Mouse (Mus musculus) layer of hippocampus, postnatal 36 days (tissue): ENCODE data around the gene Tnfaip8l1. TPM values are rescaled to one million over a fixed set of nuclear protein-coding genes. Genes with fewer than 3 reads are reported as not detected.

Source experiments
- DNase-seq, 2 experiments: peaks; one replicate each; pipeline ENCODE4 v3.0.0; 2022
- total RNA-seq, 2 experiments: library from RNA; stranded (reverse); gene quantifications; 2 replicates each; pipeline ENCODE4 v1.2.3; 2021

Gene Tnfaip8l1
- total RNA-seq, 2 experiments from 2014 or later = 5.3 to 7.3 TPM

DNA sequence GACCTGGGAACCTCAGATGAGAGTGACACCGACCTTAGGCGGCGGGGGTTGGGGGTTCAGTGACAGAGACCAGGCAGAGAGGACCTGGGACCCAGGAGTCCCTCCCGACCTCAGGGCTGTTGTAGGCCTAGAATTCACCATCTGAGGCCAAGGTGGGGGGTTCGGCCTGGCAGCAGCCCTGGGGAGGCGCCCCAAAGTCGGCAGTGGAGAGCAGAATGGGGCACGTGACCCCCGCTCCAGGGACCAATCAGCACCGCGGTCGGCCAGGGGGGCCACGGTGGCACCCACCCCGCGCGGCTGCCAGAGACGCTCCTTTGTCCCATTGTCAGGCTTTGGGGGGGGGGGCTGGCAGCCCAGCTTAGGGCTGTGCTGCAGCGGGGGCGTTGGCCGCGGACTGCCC lies 22.9 kb upstream of the Tnfaip8l1 start:
- no peak for DNase-seq

DNA sequence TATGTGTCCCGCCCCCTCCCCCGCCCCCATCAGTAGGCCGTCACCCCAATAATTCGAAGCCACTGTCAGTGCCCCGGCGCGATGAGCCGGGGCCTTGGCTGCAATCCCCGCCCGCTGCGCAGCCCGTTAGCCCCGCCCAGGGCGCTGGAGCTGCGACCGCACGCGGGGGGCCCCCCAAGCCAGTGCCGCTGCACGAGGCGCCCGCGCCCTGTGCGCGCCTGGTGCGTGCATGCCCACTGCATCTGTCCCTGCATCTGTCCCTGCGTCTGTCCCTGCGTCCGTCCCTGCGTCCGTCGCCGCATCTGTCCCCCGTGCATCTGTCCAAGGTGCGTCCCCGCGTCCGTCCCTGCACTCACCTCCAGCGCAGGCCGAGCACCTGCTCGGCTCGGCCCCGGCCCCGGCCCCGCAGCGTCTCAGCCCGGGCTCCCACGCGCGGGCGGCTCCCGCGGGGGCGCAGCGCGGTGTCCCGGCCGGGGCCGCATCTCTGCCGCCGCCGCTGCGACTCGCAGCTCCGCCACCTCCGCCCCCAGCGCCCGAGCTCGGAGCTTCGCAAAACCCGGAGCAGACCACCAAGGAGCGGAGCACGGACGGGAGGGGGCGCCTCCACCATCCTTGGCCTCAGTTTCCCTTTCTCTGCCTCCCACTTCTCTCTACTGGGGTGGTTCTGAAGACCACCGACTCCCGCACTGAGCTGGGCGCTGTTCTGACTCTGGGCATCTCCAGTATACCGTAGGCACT lies 22.2 kb upstream of the Tnfaip8l1 start, which contains the start of gene Sema6b:
TSS of gene Sema6b (minus strand) at position 486 of the 738 bp plus-strand sequence.
- peak; percentile 80 to 85 for DNase-seq

DNA sequence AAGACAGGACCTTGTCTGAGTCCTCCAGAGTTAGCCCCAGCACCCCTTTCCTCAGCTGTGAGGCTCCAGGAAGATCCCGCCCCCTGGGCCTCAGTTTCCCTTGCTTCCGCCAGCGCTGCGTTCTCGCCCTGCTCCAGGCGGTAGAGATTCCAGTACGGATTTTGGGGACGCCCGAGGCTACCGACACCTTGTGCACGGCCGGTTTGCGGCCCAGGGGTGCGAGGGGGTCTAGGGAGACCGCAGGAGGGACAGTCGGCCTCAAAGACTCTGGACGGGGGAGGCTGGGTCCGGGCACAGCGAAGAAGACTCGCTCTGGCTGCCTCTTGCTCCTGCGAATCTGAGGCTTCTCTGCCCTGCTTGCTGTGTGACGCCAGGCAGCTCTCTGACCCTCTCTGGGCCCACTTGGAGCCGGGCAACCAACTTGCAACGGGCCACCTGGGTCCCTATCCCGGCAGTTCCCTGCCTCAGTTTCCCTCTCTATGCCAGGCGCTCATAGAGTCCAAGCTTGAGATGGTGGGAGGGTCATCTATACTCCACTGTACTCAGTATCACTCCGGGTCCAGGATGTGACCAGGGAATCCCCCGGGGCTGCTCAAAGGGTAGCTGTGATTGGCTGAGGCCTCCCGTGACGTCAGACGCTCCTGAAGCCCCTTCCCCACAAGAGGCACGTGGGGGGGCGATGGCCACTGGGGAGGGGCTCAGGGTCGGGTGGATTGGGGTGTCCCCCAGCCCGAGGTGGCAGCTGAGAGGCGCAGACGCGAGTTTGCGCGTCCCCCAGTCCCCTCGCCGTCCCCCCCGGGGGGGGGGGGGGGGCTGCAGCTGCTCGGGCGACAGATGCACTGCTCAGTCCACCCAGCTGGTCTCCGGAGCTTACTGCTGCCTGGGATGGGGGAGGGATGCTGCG lies 20.3 kb upstream of the Tnfaip8l1 start:
- DNase-seq = peak; percentile 70 to 71

DNA sequence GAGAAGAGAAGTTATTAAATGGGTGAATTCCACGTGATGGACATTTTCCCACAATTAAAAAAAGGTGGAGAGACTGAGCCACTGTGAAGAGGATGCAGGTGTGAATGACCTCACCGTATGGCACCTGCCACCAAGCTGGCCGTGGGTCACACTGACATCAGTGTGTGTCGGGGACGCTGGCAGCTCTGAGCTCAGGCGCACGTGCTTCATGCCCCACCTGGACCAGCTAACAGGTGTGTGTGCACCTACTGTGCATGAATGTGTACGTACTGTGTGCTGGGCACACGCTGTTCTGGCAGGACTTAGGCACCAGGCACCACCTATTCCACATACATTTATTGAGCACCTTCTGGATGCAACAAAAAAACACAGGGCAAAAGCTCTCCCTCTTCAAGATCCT lies 17.7 kb upstream of the Tnfaip8l1 start:
- no peak for DNase-seq

DNA sequence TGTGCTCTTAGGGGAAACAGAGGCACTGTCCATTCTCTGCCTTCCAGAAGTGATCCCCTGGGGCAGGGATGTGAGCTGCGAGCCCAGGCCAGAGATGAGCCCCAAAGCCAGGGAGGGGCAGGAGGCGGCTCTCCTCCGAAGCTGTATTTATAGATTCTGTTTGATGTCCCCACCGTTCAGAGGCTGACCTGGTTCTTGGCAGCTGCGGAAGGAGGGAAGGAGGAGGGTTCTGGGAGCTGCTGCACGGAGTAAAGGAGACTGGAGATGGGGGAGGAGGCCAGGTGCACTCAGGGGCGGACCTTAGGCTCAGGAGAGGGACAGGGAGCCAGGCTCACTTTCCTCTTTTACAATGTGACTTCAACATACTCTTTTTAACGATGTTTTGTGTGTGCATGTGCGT lies 16.1 kb upstream of the Tnfaip8l1 start:
- DNase-seq = no peak

DNA sequence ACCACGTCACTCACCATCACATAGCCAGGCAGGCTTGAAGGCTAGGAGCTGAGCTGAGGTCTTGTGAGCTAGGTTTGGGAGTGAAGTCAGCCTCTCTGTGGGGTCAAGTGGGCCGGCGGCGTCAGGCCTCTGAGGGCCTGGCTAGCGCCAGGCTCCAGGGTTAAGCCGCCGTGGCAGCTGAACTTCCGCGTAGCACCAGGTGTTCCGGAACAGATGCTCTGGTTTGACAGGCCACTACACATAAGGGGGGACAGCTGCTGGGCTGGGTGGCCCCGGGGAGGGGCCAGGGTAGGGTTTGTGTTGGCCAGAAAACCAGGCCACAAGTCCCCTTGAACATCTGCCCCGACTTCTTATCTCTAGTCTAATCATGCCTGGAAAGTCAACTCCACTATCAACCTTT lies 14.9 kb upstream of the Tnfaip8l1 start:
- DNase-seq = no peak

DNA sequence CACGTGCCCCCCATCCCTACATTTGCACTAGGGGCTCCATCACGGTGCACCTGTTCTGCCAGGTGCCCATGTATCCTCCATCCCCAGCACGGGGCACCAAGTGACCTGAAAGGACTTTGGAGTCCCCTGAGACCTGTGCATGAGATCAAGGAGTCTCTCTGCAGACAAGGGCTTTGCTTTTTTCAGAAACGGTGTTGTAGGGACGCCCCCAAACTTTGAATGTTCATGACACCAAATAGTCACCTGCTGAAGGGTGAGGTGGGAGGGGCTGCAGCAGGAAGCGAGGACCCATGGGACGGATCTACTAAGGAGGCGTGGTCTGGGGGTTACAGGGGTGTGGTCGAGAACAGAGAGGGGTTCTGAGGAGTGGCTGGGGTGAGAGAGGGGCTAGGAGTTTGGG lies 14.0 kb upstream of the Tnfaip8l1 start:
- DNase-seq = no peak

DNA sequence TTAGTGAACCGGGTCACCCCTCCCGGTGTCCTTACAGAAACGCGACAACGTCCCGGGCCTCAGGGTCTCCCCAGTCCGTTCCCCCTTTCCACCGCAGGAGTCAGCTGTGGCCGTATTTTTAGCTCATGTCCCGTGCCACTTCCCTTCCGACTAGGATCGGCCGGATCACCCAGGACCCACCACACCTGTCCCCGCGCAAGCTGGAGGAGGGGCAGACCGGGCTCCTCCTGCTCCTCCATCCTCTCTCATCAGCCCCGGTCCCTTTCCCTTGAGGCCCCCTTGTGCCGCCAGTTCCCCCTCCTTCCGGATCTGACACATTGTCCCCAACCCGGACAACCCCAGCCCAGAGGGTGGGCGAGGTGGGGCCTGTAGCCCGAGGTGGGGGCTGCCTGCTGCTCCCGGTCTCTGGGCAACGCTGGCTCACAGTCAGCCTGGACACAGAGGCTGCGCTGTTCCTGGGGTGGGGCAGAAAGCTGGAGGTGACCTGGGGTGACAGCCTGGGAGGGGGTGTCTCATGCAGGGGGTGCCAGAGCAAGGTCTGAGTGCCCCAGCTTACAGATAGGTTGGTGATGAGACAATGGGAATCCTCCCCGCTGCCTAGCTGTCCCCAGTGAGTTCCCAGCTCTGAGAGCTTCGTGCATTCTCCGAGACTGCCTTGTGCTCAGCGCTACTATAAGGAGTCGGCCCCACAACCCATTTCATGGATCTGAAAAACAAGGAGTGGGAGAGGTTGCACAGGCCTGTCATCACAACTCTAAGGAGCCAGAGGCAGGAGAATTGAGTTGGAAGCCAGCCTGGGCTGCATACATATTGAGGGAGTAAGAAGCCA lies 13.3 kb upstream of the Tnfaip8l1 start:
- no peak for DNase-seq

DNA sequence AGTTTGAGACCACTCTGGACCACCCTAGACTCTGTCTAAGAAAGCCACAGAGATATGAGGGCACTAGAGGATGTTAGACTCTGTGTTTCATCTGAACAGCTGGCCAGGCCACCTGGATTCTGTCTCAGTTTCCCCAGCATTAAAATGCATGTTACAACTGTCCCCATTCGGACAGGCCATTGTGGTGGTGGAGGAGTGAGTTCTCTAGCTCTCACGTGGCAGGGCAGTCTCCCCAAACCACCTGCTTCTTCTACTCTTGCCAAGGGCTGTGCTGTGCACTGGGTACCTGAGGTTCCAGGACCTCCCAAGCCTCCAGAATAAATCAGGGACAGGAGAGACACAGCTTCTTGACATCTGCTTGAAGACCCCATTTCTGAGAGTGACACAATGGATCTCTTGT lies 12.4 kb upstream of the Tnfaip8l1 start:
- DNase-seq = no peak

DNA sequence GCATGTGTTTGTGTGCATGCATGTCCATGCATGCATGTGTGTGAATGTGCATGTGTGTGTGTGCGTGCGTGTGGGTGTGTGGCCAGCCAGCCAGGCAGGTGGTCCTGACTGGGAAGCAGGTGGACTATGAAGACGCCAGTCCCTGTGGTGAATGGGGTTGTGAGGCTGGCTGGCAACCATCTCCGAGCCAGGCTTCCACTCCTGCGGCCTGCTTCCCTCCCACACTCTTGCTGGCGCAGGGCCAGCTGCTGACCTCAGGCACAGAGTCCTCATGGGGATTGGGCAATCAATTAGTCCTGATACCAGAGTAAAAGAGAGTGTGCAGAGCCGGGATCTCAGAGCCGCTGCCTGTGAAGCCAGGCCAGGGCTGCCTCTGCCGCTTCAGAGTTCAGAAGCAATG lies 8.6 kb upstream of the Tnfaip8l1 start:
- DNase-seq = no peak

DNA sequence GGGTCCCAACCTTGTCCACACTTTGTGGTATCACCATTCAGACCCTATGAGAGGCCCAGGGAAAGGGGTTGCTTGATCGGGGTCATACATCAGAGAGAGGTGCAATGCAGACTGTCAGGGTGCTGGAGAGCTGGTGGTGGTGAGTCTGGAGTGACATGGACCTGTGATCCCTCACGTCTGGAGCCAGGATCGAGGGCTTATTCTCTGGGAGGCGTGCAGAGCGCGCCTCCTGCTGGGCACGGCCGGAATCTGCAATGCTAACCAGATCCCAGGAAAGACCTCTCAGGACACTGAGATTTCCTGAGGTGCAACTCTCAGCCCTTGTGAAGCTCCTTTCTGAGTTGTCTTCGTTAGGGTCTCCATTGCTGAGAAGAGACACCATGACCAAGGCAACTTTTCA lies 2.5 kb upstream of the Tnfaip8l1 start:
- peak; percentile 52 to 56 for DNase-seq

DNA sequence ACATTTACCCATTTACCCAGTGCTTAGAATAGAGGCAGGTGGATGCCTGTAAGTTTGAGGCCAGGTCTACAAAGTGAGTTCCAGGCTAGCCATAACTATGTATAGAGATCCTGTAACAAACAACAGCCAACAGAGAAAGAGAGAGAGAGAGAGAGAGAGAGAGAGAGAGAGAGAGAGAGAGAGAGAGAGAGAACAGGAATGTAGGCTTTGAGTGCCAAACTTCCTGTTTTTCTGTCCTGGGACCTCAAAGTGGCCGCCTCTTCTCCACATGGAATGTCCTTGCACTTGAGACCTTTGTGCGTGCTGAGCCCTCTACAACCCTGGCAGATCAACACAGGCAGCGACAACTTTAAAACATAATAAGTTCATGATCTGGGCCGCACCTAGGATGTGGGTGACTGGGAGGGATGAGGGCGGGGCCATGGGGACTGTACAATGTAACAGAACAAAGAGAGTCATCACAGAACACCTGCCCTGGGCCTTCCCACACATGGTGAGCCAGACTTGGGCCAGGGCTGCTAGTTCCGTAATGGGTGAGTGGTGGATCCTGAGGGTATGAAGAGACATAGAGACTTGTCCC lies 1.3 kb downstream of the Tnfaip8l1 start:
- no peak for DNase-seq

DNA sequence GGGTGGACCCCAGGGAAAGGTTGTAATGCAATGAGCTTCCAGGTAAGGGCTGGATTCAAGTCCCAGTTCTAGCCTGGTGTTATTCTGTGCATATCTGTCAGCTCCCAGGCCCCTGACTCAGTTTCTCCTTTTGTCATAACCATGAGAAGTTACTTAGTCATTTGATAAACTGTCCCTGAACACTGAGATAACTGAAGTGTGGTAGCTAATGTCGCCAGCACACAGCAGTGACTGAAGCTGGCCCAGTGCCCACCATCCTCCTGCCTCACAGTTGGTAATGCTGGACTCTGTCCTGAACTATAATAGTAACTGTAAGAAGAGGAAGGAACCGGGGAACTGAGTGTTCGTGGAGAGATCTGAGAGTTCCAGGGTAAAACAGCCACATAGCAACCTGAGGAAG lies 2.2 kb downstream of the Tnfaip8l1 start:
- no peak for DNase-seq

DNA sequence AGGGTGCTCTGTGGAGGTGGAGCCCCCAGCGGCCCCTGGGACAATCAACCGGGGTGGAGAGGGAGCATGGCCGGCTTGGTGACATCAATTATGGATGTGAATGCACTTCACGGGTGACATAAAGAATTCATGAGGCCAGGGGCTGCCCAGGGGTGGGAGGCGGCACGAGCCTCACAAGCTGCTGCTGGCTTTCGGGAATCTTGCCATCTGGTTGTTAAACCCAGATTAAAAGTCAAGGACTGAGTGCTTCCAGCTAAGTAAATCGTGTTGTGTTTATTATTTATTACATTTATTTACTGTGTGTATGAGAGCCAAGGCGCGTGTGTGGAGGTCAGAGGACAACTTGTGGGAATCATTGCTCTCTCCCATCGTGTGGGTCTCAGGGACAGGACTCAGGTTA lies 3.4 kb downstream of the Tnfaip8l1 start:
- no peak for DNase-seq

DNA sequence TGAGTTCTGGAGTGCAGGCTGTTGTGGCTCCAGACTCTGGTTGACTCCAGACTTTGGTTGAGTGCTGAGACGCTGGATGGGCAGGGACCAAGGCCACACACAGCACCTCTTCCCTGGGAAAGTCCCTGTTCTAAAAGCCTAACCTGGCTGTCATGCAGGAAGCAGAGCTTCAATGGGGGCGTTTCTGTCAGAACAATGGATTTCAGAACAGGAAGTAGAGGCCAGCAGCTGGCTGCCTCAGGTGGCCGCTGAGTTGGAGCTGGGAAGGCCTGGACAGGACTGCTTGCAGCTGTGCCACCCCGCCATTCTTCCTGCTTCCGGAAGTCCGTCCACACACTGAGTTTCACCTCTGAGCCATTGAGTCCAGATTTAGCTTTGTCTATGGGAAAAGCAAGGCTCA lies 7.6 kb downstream of the Tnfaip8l1 start:
- DNase-seq = no peak

DNA sequence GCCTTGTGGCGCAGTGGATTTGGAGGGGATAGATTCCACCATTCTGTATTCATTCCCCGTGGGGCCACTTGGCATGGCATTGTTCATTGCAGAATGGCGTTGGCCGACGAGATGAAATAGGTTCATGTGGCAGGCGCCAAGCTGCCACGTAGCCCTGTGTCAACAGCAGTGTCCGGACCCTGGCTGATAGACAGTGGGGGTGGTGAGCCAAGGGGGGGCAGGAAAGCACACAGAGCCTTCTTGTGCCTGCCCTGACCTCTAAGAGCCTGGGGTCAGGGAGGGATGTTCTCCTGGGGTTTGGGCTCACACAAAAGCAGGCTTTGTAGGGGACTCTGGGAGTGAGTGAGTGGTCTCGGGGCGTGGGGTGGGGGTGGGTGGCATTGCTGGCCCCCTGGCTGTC lies 8.4 kb downstream of the Tnfaip8l1 start:
- DNase-seq = no peak

DNA sequence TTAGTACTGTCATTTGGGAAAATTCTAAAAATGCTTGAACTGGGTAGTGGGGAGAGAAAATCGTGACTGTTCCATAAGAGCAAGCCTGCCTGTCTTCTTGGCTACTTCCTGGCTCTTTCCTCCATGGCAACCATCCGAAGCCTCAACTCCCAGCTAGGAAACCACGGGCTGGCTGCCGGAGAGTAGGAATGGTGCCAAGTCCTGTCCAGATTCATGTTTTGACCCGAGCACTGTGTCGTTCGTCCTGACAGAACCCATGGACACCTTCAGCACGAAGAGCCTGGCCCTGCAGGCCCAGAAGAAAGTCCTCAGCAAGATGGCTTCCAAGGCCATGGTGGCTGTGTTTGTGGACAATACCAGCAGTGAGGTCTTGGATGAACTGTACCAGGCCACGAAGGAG lies 9.2 kb downstream of the Tnfaip8l1 start:
- no peak for DNase-seq

DNA sequence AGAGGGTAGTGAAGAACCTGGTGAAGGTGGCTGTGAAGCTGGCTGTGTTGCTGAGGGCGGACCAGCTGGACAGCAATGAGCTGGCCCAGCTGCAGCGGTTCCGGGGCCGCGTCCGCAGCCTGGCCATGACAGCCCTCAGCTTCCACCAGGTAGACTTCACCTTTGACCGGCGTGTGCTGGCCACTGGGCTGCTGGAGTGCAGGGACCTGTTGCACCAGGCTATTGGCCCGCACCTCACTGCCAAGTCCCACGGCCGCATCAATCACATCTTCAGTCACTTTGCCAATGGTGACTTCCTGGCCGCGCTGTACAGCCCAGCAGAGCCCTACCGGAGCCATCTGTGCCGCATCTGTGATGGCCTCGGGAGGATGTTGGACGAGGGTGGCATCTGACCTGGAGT lies 9.6 kb downstream of the Tnfaip8l1 start:
- DNase-seq = no peak

DNA sequence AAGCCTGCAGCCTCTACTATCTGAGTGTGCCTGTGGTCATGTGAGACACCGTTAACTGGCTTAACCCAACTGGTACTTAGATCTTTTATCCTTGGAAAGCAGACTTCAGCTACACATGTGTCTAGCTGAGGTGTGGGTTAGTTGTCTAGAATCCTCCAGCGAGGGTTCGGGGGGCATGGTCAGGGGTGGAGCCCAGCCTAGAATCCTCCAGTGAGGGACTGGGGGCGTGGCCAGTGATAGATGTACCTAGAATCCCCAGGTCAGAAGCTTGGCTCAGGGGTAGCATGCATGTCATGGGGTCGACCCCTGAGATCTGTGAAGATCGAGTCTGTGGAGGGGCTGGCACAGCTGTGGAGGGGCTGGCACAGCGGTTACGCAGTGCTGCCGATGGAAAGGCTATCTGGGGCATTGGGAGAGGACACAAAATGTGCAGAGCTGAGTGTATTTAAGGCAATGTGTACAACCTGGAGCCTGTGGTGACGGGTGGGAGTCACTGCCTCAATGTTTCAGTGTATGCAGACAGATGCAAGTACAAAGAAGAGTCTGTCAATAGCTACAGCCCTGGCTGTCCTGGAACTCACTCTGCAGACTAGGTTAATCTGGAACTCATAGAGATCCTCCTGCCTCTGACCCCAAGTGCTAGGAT lies 11.2 kb downstream of the Tnfaip8l1 start:
- DNase-seq = no peak

DNA sequence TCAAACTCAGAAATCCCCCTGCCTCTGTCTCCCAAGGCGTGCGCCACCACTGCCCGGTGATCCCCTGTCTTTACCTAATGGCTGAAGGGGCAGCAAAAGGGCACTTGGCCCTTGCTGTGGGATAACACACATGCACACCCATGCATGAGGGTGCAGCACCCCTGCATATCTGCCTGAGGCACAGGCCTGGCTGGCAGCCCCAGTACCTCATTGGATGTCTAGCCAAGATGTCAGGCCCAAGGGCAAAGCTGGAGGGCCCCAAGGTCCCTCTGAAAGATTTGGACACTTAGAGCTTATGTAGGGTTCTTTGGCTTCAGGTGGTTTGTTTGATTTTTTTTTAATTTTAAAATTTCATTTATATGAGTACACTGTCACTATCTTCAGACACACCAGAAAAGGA lies 13.1 kb downstream of the Tnfaip8l1 start:
- no peak for DNase-seq

DNA sequence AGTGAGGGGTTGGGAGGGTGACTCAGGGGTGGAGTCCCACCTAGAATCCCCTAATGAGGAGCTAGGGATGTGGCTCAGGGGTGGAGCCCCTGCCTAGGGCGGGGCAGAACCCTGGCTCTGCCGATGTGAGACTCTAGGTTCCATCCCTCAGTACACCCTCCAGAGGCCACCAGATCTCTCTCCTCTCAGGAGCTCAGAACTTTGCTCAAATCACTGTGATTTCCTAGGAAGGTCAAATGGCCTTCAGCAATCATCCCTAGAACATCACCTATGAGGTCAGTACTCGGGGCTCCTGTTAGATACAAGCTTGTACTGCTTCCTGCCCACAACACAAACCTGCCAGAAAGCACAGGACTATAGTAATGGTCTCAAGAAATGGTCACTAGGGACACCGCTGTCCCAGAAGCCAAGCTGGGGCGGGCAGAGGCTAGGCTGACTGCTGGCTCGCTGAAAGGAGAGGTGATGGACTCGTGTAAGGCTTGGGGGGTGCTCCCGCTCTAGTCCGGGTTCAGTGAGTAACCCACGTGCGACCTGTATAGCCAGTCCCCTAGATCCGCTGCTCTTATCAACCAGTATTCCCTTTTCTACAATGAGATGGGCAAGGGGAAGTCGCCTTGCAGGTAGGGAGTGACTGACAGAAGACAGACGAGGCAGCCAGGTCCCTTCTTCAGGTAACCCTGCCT lies 20.8 kb downstream of the Tnfaip8l1 start:
- no peak for DNase-seq
